Mouse (Mus musculus) kidney, postnatal 0 days (tissue): ENCODE measurements around the gene Dclk3. TPM values are rescaled to one million over a fixed set of nuclear protein-coding genes. Genes with fewer than 3 reads are reported as not detected.

Experiments
- ATAC-seq: fragments of 200-750 bp; cut with Nextera tagmentation; replicated peaks from 2 replicates; pipeline ENCODE4 v1.8.0; 2017; ENCODE audit warnings: low read depth, moderate number of reproducible peaks, moderate TSS enrichment, moderate library complexity; ENCODE audit not compliant: low FRiP score
- DNase-seq: peaks from one replicate; pipeline ENCODE4 v3.0.0-alpha.2; 2016; ENCODE audit warnings: low spot score
- H3K27ac ChIP-seq: fragments of 300-500 bp; sonication (generic); 2 replicates; pipeline ENCODE4 v1.5.1; 2014; ENCODE audit warnings: mild to moderate bottlenecking
- H3K27me3 ChIP-seq: fragments of 300-500 bp; sonication (generic); 2 replicates; pipeline ENCODE4 v1.6.1; 2014; ENCODE audit warnings: low read length, mixed read lengths; ENCODE audit not compliant: insufficient read depth
- H3K36me3 ChIP-seq: fragments of 300-500 bp; sonication (generic); 2 replicates; pipeline ENCODE4 v1.6.1; 2014; ENCODE audit warnings: low read length, mixed read lengths; ENCODE audit not compliant: insufficient read depth
- H3K4me1 ChIP-seq: fragments of 300-500 bp; sonication (generic); replicated peaks from 2 replicates; pipeline ENCODE4 v1.6.1; 2014; ENCODE audit warnings: antibody characterized with exemption, low read length, mixed read lengths; ENCODE audit not compliant: insufficient read depth
- H3K4me2 ChIP-seq: fragments of 300-500 bp; sonication (generic); 2 replicates; pipeline ENCODE4 v1.6.1; 2014; ENCODE audit warnings: mild to moderate bottlenecking, low read length, moderate library complexity, mixed read lengths
- H3K4me3 ChIP-seq: fragments of 300-500 bp; sonication (generic); replicated peaks from 2 replicates; pipeline ENCODE4 v1.5.1; 2014; ENCODE audit warnings: low read depth, low read length
- H3K9ac ChIP-seq: fragments of 300-500 bp; sonication (generic); 2 replicates; pipeline ENCODE4 v1.6.1; 2014; ENCODE audit warnings: low read depth, low read length
- H3K9me3 ChIP-seq: fragments of 300-500 bp; sonication (generic); replicated peaks from 2 replicates; pipeline ENCODE4 v1.6.1; 2016; ENCODE audit warnings: low read length, inconsistent platforms, mixed read lengths
- CTCF ChIP-seq: IDR thresholded peaks from 2 replicates; pipeline ENCODE4 v1.5.1; 2016; ENCODE audit warnings: antibody characterized with exemption, low read depth, mild to moderate bottlenecking, moderate library complexity
- whole genome bisulfite sequencing: fragments of 180-500 bp; shearing (Covaris S2); extraction: QIAGEN DNeasy Blood & Tissue Kit; methylation state at CpG from one replicate; pipeline ENCODE4 v1.1.7; 2014; 5-methylcytosine and 5-hydroxymethylcytosine counted together
- polyA plus RNA-seq: library from polyadenylated mRNA; unstranded; fragments of >200 nt; fragmentation: Nextera tagmentation; extraction: Ambion mirVana; gene quantifications from 2 replicates; pipeline ENCODE4 v1.2.1, GENCODE M21; 2015

The Dclk3 gene
- polyA plus RNA-seq, 1 experiment from 2014 or later = 8.6 TPM

GRCm38 (mm10) chr9:111514586-111515473, 75.9 kb downstream of the Dclk3 start:
- no peak overlapping the region for H3K9ac ChIP-seq
- 62% methylated on average over 15 of the region's 15 CpGs for WGBS

DNA sequence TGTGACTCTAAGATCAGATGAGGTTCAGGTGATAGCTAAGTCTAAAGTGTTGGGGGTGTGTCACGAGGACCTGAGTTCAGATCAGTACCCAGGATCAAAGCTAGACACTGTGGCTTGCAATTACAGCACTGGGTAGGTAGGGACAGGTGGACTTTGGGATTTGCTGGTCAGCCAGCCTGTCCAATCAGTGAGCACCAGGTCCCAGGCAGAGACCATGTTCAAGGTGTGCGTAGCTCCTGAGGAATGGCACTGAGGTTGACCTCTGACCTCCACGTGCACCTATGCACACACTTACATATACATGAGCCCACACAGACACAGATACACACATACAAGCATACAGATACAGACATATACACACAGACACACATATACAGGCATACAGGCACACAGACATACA, 76.7 kb downstream of the Dclk3 start:
- DNase-seq (no peak), ATAC-seq (no peak)
- H3K9me3 ChIP-seq = no peaks in the 10 kb centered on the region

More at GRCm38 (mm10) chr9:111514586-111515473, 75.9 kb downstream of the Dclk3 start:
- Histone ChIP-seq H3K27me3 (no peaks in the 10 kb centered on the region), H3K4me3 (no peak overlapping the region), H3K9me3 (no peaks in the 10 kb centered on the region), H3K4me1 (no peaks in the 10 kb centered on the region), H3K36me3 (no peaks in the 10 kb centered on the region), H3K4me2 (no peak overlapping the region), H3K27ac (no peak overlapping the region)
- no peak for TF ChIP-seq CTCF
- DNase-seq (no peak), ATAC-seq (no peak)

GRCm38 (mm10) chr9:111522226-111522625, 83.3 kb downstream of the Dclk3 start:
- Histone ChIP-seq H3K27ac (no peak overlapping the region), H3K27me3 (no peaks in the 10 kb centered on the region), H3K4me3 (no peak overlapping the region), H3K4me2 (no peak overlapping the region), H3K9ac (no peak overlapping the region), H3K4me1 (no peaks in the 10 kb centered on the region), H3K36me3 (no peaks in the 10 kb centered on the region), H3K9me3 (no peaks in the 10 kb centered on the region)
- no peak for DNase-seq
- ATAC-seq = no peak
- 90% methylated on average over 7 of the region's 7 CpGs for WGBS
- TF ChIP-seq CTCF = no peak

More for the DNA sequence above, 76.7 kb downstream of the Dclk3 start:
- no peak overlapping the region for H3K27ac ChIP-seq
- no peaks in the 10 kb centered on the region for H3K36me3 ChIP-seq
- H3K9ac ChIP-seq = no peak overlapping the region
- no peaks in the 10 kb centered on the region for H3K4me1 ChIP-seq
- TF ChIP-seq CTCF = no peak
- H3K4me3 ChIP-seq = no peak overlapping the region
- WGBS = 83% methylated on average over 3 of the region's 3 CpGs
- H3K4me2 ChIP-seq = no peak overlapping the region
- no peaks in the 10 kb centered on the region for H3K27me3 ChIP-seq

GRCm38 (mm10) chr9:111523111-111523510, 84.2 kb downstream of the Dclk3 start:
- no peaks in the 10 kb centered on the region for H3K36me3 ChIP-seq
- no peaks in the 10 kb centered on the region for H3K27me3 ChIP-seq
- ATAC-seq (no peak), DNase-seq (no peak)
- no peak overlapping the region for H3K4me2 ChIP-seq
- 92% methylated on average over 11 of the region's 11 CpGs for WGBS
- no peak overlapping the region for H3K4me3 ChIP-seq
- no peak for TF ChIP-seq CTCF
- H3K9me3 ChIP-seq = no peaks in the 10 kb centered on the region
- no peaks in the 10 kb centered on the region for H3K4me1 ChIP-seq
- no peak overlapping the region for H3K27ac ChIP-seq
- H3K9ac ChIP-seq = no peak overlapping the region

DNA sequence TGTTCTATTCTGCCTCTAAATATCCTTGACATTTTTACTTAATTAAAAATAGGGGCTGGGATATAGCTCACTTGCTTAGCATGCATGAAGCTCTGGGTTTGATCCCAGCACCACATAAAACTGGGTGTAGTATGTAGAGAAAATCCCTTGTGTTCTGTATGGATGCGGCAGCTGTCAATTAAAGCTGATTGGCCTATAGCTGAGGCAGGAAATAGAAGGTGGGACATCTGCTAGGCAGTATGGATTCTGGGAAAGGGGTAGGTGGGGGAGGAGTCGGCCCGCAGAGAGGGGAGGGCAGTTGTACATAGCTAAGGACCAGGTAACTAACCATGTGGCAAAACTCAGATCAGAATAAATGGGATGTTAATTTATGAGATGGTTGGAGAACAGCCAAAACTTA, 85.0 kb downstream of the Dclk3 start:
- no peaks in the 10 kb centered on the region for H3K9me3 ChIP-seq
- no peak overlapping the region for H3K27ac ChIP-seq
- H3K4me2 ChIP-seq = no peak overlapping the region
- no peaks in the 10 kb centered on the region for H3K36me3 ChIP-seq
- ATAC-seq (no peak), DNase-seq (no peak)
- H3K9ac ChIP-seq = no peak overlapping the region
- no peaks in the 10 kb centered on the region for H3K27me3 ChIP-seq
- 93% methylated on average over 3 of the region's 3 CpGs for WGBS
- no peak for TF ChIP-seq CTCF
- H3K4me3 ChIP-seq = no peak overlapping the region
- H3K4me1 ChIP-seq = no peaks in the 10 kb centered on the region

- peak; percentile 36 for DNase-seq
- H3K36me3 ChIP-seq = no peaks in the 10 kb centered on the region
- no peak for ATAC-seq
- no peak overlapping the region for H3K27ac ChIP-seq
- 31% methylated on average over 7 of the region's 7 CpGs for WGBS
- H3K4me1 ChIP-seq = no peaks in the 10 kb centered on the region
- H3K9me3 ChIP-seq = no peaks in the 10 kb centered on the region
- no peak overlapping the region for H3K4me3 ChIP-seq
- TF ChIP-seq CTCF = no peak
- no peak overlapping the region for H3K9ac ChIP-seq
- no peak overlapping the region for H3K4me2 ChIP-seq
- H3K27me3 ChIP-seq = no peaks in the 10 kb centered on the region
These were observed 96.0 kb downstream of the Dclk3 start for GRCm38 (mm10) chr9:111534744-111535423.
